Mouse (Mus musculus): ENCODE measurements around the gene Ints14. TPM values are rescaled to one million over a fixed set of nuclear protein-coding genes. Genes with fewer than 3 reads are reported as not detected.

Gene Ints14
- polyA plus RNA-seq, 1 experiment from 2014 or later, result 40.6 TPM

DNA sequence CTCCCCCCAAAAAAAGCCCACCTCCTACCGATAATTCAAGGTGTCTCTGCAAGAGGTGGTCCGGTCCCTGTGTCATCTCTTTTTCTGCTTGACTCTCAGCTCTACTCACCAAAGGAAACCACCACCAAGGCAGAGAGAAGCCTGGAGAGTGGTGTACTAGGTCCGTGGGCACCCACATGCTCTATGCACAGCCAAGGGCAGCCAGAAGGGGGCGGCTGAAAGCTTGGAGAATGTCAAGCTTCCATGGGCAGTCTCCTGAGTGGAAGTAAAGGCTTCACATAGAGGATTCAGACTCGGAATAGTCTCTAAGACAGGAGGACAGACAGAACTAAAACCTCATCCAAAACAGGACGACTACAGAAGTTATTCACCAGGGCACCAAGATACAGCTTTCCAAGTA lies 50.6 kb downstream of the Ints14 start:
- peaks cover 14% of the 10 kb centered on the region for H3K4me1 ChIP-seq (replicated peaks)
- H3K27ac ChIP-seq, result no peak overlapping the region
- H3K9me3 ChIP-seq, result no peaks in the 10 kb centered on the region
- no peak for ATAC-seq (ENCODE audit: low FRiP score)
- H3K27me3 ChIP-seq, result no peaks in the 10 kb centered on the region
- H3K9ac ChIP-seq, result no peak overlapping the region
- WGBS, result 58% methylated on average over 6 of the region's 6 CpGs
- no peak overlapping the region for H3K4me2 ChIP-seq
- no peak overlapping the region for H3K4me3 ChIP-seq
- peaks cover 32% of the 10 kb centered on the region for H3K36me3 ChIP-seq

GRCm38 (mm10) chr9:65015461-65016222 lies 54.9 kb downstream of the Ints14 start:
- Histone ChIP-seq H3K4me2 (no peak overlapping the region), H3K27ac (peak overlapping the region; percentile 66), H3K9me3 (no peaks in the 10 kb centered on the region), H3K27me3 (no peaks in the 10 kb centered on the region), H3K4me3 (no peak overlapping the region), H3K4me1 (replicated peaks) (peaks cover 57% of the 10 kb centered on the region), H3K9ac (no peak overlapping the region), H3K36me3 (peaks cover 3% of the 10 kb centered on the region; the same call in 1 of the 2 replicates)
- no peak for ATAC-seq (ENCODE audit: low FRiP score)
- WGBS, result 81% methylated on average over 7 of the region's 7 CpGs

DNA sequence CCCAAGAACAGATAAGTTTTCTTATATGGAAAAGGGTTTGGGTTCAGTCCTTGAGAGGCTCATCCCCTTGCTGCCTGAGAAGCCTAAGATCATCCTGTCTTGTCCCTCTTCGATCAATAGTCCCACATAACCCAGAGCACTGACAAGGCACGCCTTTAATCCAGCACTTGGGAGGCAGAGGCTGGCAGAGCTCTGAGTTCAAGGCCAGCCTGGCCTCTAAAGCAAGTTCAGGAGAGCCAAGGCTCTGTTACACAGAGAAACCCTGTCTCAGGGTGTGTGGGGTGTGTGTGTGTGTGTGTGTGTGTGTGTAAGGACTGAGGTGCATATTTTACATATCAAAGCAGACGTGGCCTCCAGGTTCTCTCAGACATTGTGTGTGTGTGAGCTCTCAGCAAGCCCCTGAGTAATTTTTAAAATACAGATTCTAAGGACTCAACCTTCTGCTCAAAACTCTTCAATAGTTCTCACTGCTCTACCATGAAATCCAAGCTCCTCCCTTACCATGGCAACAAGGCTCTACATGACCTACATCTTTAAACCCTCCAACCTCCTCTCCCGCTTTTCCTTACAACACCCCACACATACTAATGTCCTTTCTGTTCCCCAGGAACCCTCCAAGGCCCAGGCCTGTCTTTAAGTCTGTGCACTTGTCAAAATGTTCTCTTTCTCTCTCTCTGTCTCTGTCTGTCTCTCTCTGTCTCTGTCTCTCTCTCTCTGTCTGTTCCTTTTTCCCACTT lies 55.7 kb downstream of the Ints14 start:
- Histone ChIP-seq H3K27ac (peak overlapping the region; percentile 66), H3K4me2 (0 out of 2 replicates have a peak overlapping the region, but pooled peaks have one; percentile 0), H3K4me3 (no peak overlapping the region), H3K9ac (peak overlapping the region; percentile 58; the same call in 1 of the 2 replicates), H3K4me1 (replicated peaks) (peaks cover 58% of the 10 kb centered on the region), H3K9me3 (no peaks in the 10 kb centered on the region), H3K36me3 (peaks cover 3% of the 10 kb centered on the region; the same call in 1 of the 2 replicates), H3K27me3 (no peaks in the 10 kb centered on the region)
- ATAC-seq (ENCODE audit: low FRiP score), result no peak
- 59% methylated on average over 4 of the region's 4 CpGs for WGBS

- Histone ChIP-seq H3K9me3 (no peaks in the 10 kb centered on the region), H3K27me3 (no peaks in the 10 kb centered on the region), H3K9ac (peak overlapping the region; percentile 58), H3K4me3 (no peak overlapping the region), H3K4me2 (0 out of 2 replicates have a peak overlapping the region, but pooled peaks have one; percentile 0), H3K4me1 (replicated peaks) (peaks cover 62% of the 10 kb centered on the region), H3K27ac (peak overlapping the region; percentile 66), H3K36me3 (peaks cover 3% of the 10 kb centered on the region; the same call in 1 of the 2 replicates)
- WGBS, result 75% methylated on average over 16 of the region's 16 CpGs
- no peak for ATAC-seq (ENCODE audit: low FRiP score)
Observed at GRCm38 (mm10) chr9:65016978-65017827, 56.5 kb downstream of the Ints14 start.

GRCm38 (mm10) chr9:65017896-65018295 lies 57.2 kb downstream of the Ints14 start:
- Histone ChIP-seq H3K9me3 (no peaks in the 10 kb centered on the region), H3K4me3 (no peak overlapping the region), H3K9ac (no peak overlapping the region), H3K36me3 (peaks cover 3% of the 10 kb centered on the region; the same call in 1 of the 2 replicates), H3K4me1 (replicated peaks) (peaks cover 69% of the 10 kb centered on the region), H3K4me2 (peak overlapping the region; percentile 70), H3K27ac (no peak overlapping the region), H3K27me3 (no peaks in the 10 kb centered on the region)
- no peak for ATAC-seq (ENCODE audit: low FRiP score)
- 92% methylated on average over 4 of the region's 4 CpGs for WGBS

DNA sequence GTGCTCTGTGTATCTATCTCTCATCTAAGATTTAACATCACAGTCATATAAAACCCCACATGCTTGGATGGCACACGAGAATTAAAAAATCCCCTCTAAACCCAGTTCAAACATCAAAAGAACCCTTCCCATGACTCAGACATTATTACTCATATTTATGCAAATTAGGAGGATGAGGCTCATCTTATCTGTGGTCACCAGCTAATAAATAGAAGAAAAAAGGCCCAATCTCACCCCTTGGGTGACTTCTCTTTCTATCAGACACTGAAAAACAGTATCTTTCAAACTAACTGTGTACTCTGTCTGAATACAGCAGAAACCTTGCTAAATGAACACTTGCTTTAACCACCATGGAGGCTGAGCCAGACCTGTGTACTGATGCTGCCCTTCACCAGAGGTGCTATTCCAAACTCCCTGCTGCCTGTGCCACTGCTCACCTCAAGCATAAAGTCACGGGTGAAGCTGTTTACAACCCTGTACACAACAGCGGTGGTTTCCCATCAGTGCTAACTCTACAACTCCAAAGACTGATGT lies 58.0 kb downstream of the Ints14 start:
- H3K9ac ChIP-seq, result peak overlapping the region; percentile 31; the same call in 1 of the 2 replicates
- WGBS, result 73% methylated on average over 3 of the region's 3 CpGs
- no peak overlapping the region for H3K27ac ChIP-seq
- H3K4me3 ChIP-seq, result peak overlapping the region; percentile 98; the same call in 1 of the 2 replicates
- no peak for ATAC-seq (ENCODE audit: low FRiP score)
- H3K9me3 ChIP-seq, result no peaks in the 10 kb centered on the region
- H3K36me3 ChIP-seq, result peaks cover 3% of the 10 kb centered on the region; the same call in 1 of the 2 replicates
- no peaks in the 10 kb centered on the region for H3K27me3 ChIP-seq
- peaks cover 70% of the 10 kb centered on the region for H3K4me1 ChIP-seq (replicated peaks)
- H3K4me2 ChIP-seq, result peak overlapping the region; percentile 70

DNA sequence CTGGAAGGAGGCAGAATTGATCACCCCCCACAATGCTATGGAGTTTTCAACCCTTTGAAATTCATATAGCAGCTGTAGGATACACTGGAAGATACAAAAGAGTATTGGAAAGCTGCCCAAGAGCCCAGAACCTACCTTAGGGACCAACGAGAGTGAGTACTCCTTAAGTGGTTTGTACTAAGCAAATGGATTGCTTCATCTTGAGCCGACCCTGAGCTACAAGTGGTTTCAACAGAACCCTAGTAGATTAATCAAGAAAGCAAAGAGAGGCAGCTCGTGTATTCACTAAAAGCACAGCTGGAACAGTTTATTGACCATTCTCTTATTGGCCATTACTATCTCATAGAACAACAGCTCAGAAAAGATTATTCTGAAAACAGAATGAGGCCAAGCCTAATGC lies 58.4 kb downstream of the Ints14 start:
- 46% methylated on average over 3 of the region's 3 CpGs for whole genome bisulfite sequencing
- no peaks in the 10 kb centered on the region for H3K9me3 ChIP-seq
- H3K4me2 ChIP-seq, result peak overlapping the region; percentile 70
- no peaks in the 10 kb centered on the region for H3K27me3 ChIP-seq
- peaks cover 70% of the 10 kb centered on the region for H3K4me1 ChIP-seq (replicated peaks)
- H3K36me3 ChIP-seq, result peaks cover 3% of the 10 kb centered on the region; the same call in 1 of the 2 replicates
- H3K9ac ChIP-seq, result peak overlapping the region; percentile 99
- peak overlapping the region; percentile 98 for H3K4me3 ChIP-seq
- no peak overlapping the region for H3K27ac ChIP-seq
- ATAC-seq (ENCODE audit: low FRiP score), result no peak

DNA sequence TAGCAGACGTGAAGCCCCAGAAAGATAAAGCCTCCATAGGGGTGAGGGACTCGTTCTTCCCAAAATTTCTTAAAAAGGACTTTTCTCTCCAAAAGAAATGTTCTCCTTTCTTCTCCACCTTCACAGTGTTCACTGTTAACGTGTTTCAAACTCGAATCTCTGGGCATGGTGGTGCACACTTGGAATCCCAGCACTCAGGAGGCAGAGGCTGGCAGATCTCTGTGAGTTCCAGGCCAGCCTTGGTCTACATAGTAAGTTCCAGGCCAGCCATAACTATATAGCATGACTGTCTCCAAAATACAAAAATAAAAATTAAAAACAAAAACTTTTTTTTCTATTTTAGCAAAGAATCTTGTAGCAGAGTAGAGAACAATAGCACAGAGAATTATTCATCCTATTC lies 59.4 kb downstream of the Ints14 start:
- no peak overlapping the region for H3K27ac ChIP-seq
- no peaks in the 10 kb centered on the region for H3K9me3 ChIP-seq
- peaks cover 68% of the 10 kb centered on the region for H3K4me1 ChIP-seq (replicated peaks)
- H3K9ac ChIP-seq, result peak overlapping the region; percentile 99; the same call in 1 of the 2 replicates
- H3K36me3 ChIP-seq, result peaks cover 2% of the 10 kb centered on the region; the same call in 1 of the 2 replicates
- H3K4me2 ChIP-seq, result peak overlapping the region; percentile 70
- peak overlapping the region; percentile 98 for H3K4me3 ChIP-seq
- no peaks in the 10 kb centered on the region for H3K27me3 ChIP-seq
- 77% methylated on average over 4 of the region's 4 CpGs for WGBS
- ATAC-seq (ENCODE audit: low FRiP score), result no peak

GRCm38 (mm10) chr9:65020991-65021886 lies 60.5 kb downstream of the Ints14 start, which contains the start of gene Hacd3:
TSS of gene Hacd3 (minus strand) at chr9:65021693.
- H3K36me3 ChIP-seq, result no peaks in the 10 kb centered on the region
- H3K9ac ChIP-seq, result peak within 1 kb of the TSS; percentile 99
- peak within 1 kb of the TSS; percentile 98 for H3K4me3 ChIP-seq
- H3K4me2 ChIP-seq, result peak within 1 kb of the TSS; percentile 70
- no peaks in the 10 kb centered on the region for H3K27me3 ChIP-seq
- peak; percentile 94 for ATAC-seq (ENCODE audit: low FRiP score)
- H3K27ac ChIP-seq, result peak within 1 kb of the TSS; percentile 96
- H3K4me1 ChIP-seq (replicated peaks), result peaks cover 57% of the 10 kb centered on the region
- under 1% methylated on average over 81 of the region's 81 CpGs for WGBS
- H3K9me3 ChIP-seq, result no peaks in the 10 kb centered on the region

DNA sequence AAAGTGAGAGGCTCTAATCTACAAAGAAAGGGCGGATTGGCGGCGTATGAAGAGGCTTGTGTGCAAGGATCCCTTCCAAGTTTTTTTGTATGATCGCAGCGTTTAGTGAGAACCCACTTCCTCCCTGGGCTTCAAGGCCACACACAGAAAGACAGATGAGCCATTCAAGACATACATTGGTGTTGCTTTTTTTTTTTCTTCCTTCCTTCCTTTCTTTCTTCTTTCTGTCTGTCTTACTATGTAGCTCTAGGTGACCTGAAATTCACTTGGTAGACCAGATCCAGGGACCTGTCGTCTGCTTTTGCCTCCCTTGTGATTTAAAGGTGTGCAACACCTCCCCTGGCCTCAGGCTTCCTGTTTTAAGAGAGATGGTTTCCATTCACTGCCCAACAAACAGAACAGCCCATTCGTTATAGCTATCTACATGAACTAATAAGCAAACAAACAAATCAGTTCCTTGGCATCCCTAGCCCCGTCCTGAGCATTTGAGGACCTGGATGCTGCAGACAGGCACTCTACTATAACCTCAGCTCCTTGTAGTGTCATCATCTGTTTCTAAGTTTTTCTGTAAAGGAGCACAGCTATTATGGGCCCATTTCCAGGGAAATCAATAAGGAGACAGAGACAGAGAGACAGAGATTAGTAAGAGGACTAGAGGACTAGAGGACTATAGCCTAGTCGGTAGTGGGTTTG lies 61.3 kb downstream of the Ints14 start:
- Histone ChIP-seq H3K27ac (peak overlapping the region; percentile 96), H3K36me3 (no peaks in the 10 kb centered on the region), H3K4me1 (replicated peaks) (peaks cover 49% of the 10 kb centered on the region), H3K4me3 (peak overlapping the region; percentile 98), H3K9ac (peak overlapping the region; percentile 99), H3K4me2 (peak overlapping the region; percentile 70), H3K9me3 (no peaks in the 10 kb centered on the region), H3K27me3 (no peaks in the 10 kb centered on the region)
- ATAC-seq (ENCODE audit: low FRiP score), result no peak
- WGBS, result 21% methylated on average over 9 of the region's 9 CpGs

Data from hindbrain, embryonic 13.5 days (tissue).